Mouse (Mus musculus) stomach, postnatal 0 days (tissue): Measurements from ENCODE around the gene Frmpd4. TPM values are rescaled to one million over a fixed set of nuclear protein-coding genes. Genes with fewer than 3 reads are reported as not detected.

Experiments used
- ATAC-seq: fragments of 200-750 bp; cut with Nextera tagmentation; 2 replicates; pipeline ENCODE4 v1.8.0; 2017; ENCODE audit not compliant: low FRiP score, low TSS enrichment
- DNase-seq: peaks from one replicate; pipeline ENCODE4 v3.0.0-alpha.2; 2016; ENCODE audit warnings: low spot score
- H3K27ac ChIP-seq: fragments of 300-500 bp; sonication (generic); replicated peaks from 2 replicates; pipeline ENCODE4 v1.5.1; 2014; ENCODE audit warnings: mild to moderate bottlenecking, control low read depth
- H3K27me3 ChIP-seq: fragments of 300-500 bp; sonication (generic); 2 replicates; pipeline ENCODE4 v1.6.1; 2014; ENCODE audit warnings: low read length; ENCODE audit not compliant: control insufficient read depth, insufficient read depth
- H3K36me3 ChIP-seq: fragments of 300-500 bp; sonication (generic); 2 replicates; pipeline ENCODE4 v1.6.1; 2014; ENCODE audit warnings: low read length, mixed read lengths; ENCODE audit not compliant: control insufficient read depth, insufficient read depth
- H3K4me1 ChIP-seq: fragments of 300-500 bp; sonication (generic); replicated peaks from 2 replicates; pipeline ENCODE4 v1.6.1; 2014; ENCODE audit warnings: antibody characterized with exemption; ENCODE audit not compliant: control insufficient read depth, insufficient read depth
- H3K4me2 ChIP-seq: fragments of 300-500 bp; sonication (generic); replicated peaks from 2 replicates; pipeline ENCODE4 v1.6.1; 2014; ENCODE audit warnings: low read depth, mild to moderate bottlenecking, control low read depth, moderate library complexity
- H3K4me3 ChIP-seq: fragments of 300-500 bp; sonication (generic); 2 replicates; pipeline ENCODE4 v1.5.1; 2014; ENCODE audit warnings: low read depth, low read length, control low read depth
- H3K9ac ChIP-seq: fragments of 300-500 bp; sonication (generic); 2 replicates; pipeline ENCODE4 v1.6.1; 2014; ENCODE audit warnings: mild to moderate bottlenecking, low read length, control low read depth, mixed read lengths
- H3K9me3 ChIP-seq: fragments of 300-500 bp; sonication (generic); 2 replicates; pipeline ENCODE4 v1.6.1; 2016; ENCODE audit warnings: low read length; ENCODE audit not compliant: control insufficient read depth
- CTCF ChIP-seq: IDR thresholded peaks from 2 replicates; pipeline ENCODE4 v1.5.1; 2016; ENCODE audit warnings: antibody characterized with exemption, low read depth, mild to moderate bottlenecking, moderate library complexity
- EP300 ChIP-seq: optimal IDR thresholded peaks from 2 replicates; pipeline ENCODE3; 2016; ENCODE audit warnings: antibody characterized with exemption
- WGBS: fragments of 180-500 bp; shearing (Covaris S2); extraction: QIAGEN DNeasy Blood & Tissue Kit; methylation state at CpG from one replicate; pipeline ENCODE4 v1.1.7; 2014; 5-methylcytosine and 5-hydroxymethylcytosine counted together
- polyA plus RNA-seq: library from polyadenylated mRNA; unstranded; fragments of >200 nt; fragmentation: Nextera tagmentation; extraction: Ambion mirVana; gene quantifications from 2 replicates; pipeline ENCODE4 v1.2.1, GENCODE M21; 2015

Gene Frmpd4
- polyA plus RNA-seq, 1 experiment from 2014 or later: 0.07 TPM

- Histone ChIP-seq H3K36me3 (no peaks in the 10 kb centered on the region), H3K4me1 (no peaks in the 10 kb centered on the region), H3K9me3 (no peaks in the 10 kb centered on the region), H3K27ac (no peak overlapping the region), H3K9ac (no peak overlapping the region), H3K27me3 (no peaks in the 10 kb centered on the region), H3K4me2 (no peak overlapping the region), H3K4me3 (no peak overlapping the region)
- DNase-seq: no peak
- TF ChIP-seq EP300 (no peak), CTCF (no peak)
- ATAC-seq: no peak
- 74% methylated on average over 3 of the region's 3 CpGs for WGBS
These were observed 1053.9 kb downstream of the Frmpd4 start for GRCm38 (mm10) chrX:167523151-167523550.

GRCm38 (mm10) chrX:167522528-167522927 is 1054.5 kb downstream of the Frmpd4 start:
- Histone ChIP-seq H3K9me3 (no peaks in the 10 kb centered on the region), H3K4me2 (no peak overlapping the region), H3K27ac (no peak overlapping the region), H3K4me3 (no peak overlapping the region), H3K9ac (no peak overlapping the region), H3K27me3 (no peaks in the 10 kb centered on the region), H3K36me3 (no peaks in the 10 kb centered on the region), H3K4me1 (no peaks in the 10 kb centered on the region)
- TF ChIP-seq CTCF: no peak
- TF ChIP-seq EP300: no peak
- 66% methylated on average over 4 of the region's 4 CpGs for WGBS
- DNase-seq: no peak
- ATAC-seq: no peak

- no peak overlapping the region for H3K4me2 ChIP-seq
- H3K27me3 ChIP-seq: no peaks in the 10 kb centered on the region
- no peaks in the 10 kb centered on the region for H3K4me1 ChIP-seq
- no peak overlapping the region for H3K9ac ChIP-seq
- TF ChIP-seq EP300: no peak
- no peak for TF ChIP-seq CTCF
- 66% methylated on average over 2 of the region's 2 CpGs for WGBS
- no peak overlapping the region for H3K4me3 ChIP-seq
- H3K9me3 ChIP-seq: no peaks in the 10 kb centered on the region
- no peak overlapping the region for H3K27ac ChIP-seq
- ATAC-seq: no peak
- no peaks in the 10 kb centered on the region for H3K36me3 ChIP-seq
- DNase-seq: no peak
These were observed 1058.6 kb downstream of the Frmpd4 start for GRCm38 (mm10) chrX:167518440-167518839.

- Histone ChIP-seq H3K27me3 (no peaks in the 10 kb centered on the region), H3K4me3 (no peak overlapping the region), H3K27ac (no peak overlapping the region), H3K36me3 (no peaks in the 10 kb centered on the region), H3K4me1 (no peaks in the 10 kb centered on the region), H3K9me3 (no peaks in the 10 kb centered on the region), H3K4me2 (no peak overlapping the region), H3K9ac (no peak overlapping the region)
- TF ChIP-seq EP300 (no peak), CTCF (peak; percentile 84)
- no peak; the same call in 1 of the 2 replicates for ATAC-seq
- DNase-seq: peak; percentile 38
- 24% methylated on average over 11 of the region's 11 CpGs for WGBS
These were observed 1079.3 kb downstream of the Frmpd4 start for GRCm38 (mm10) chrX:167497780-167498179.

- 89% methylated on average over 1 of the region's 1 CpGs for WGBS
- Histone ChIP-seq H3K36me3 (no peaks in the 10 kb centered on the region), H3K27me3 (no peaks in the 10 kb centered on the region), H3K4me3 (no peak overlapping the region), H3K9ac (no peak overlapping the region), H3K9me3 (no peaks in the 10 kb centered on the region), H3K4me2 (no peak overlapping the region), H3K4me1 (no peaks in the 10 kb centered on the region), H3K27ac (no peak overlapping the region)
- ATAC-seq: no peak
- TF ChIP-seq EP300 (no peak), CTCF (no peak)
- no peak for DNase-seq
These were observed 1084.8 kb downstream of the Frmpd4 start for GRCm38 (mm10) chrX:167492265-167492664.

GRCm38 (mm10) chrX:167491589-167492207 is 1085.3 kb downstream of the Frmpd4 start:
- H3K36me3 ChIP-seq: no peaks in the 10 kb centered on the region
- no peak for DNase-seq
- ATAC-seq: no peak
- H3K4me3 ChIP-seq: no peak overlapping the region
- 30% methylated on average over 1 of the region's 1 CpGs for WGBS
- H3K4me2 ChIP-seq: no peak overlapping the region
- H3K9ac ChIP-seq: no peak overlapping the region
- no peaks in the 10 kb centered on the region for H3K27me3 ChIP-seq
- TF ChIP-seq CTCF (no peak), EP300 (no peak)
- no peaks in the 10 kb centered on the region for H3K9me3 ChIP-seq
- H3K27ac ChIP-seq: no peak overlapping the region
- no peaks in the 10 kb centered on the region for H3K4me1 ChIP-seq
